Mouse (Mus musculus) kidney, adult 2 months (tissue): ENCODE measurements around the gene Zbtb45. TPM values are rescaled to one million over a fixed set of nuclear protein-coding genes. Genes with fewer than 3 reads are reported as not detected.

Experiments
- DNase-seq: peaks from one replicate; pipeline ENCODE4 v3.0.0; 2021
- H3K27ac ChIP-seq: fragments of 200-500 bp; 2 replicates; pipeline ENCODE4 v1.5.1; 2012; ENCODE audit warnings: low read depth, low read length, control low read depth, inconsistent platforms; ENCODE audit not compliant: insufficient read depth
- H3K27me3 ChIP-seq: fragments of 200-500 bp; replicated peaks from 2 replicates; pipeline ENCODE4 v1.6.1; 2012; ENCODE audit warnings: mild to moderate bottlenecking, moderate library complexity, low read length, inconsistent platforms; ENCODE audit not compliant: control insufficient read depth, insufficient read depth
- H3K36me3 ChIP-seq: fragments of 200-500 bp; 2 replicates; pipeline ENCODE4 v1.6.1; 2012; ENCODE audit warnings: mild to moderate bottlenecking, moderate library complexity, low read length, inconsistent platforms; ENCODE audit not compliant: control insufficient read depth, insufficient read depth
- H3K4me1 ChIP-seq: fragments of 200-500 bp; 2 replicates; pipeline ENCODE4 v1.6.1; 2011; ENCODE audit warnings: low read length; ENCODE audit not compliant: control insufficient read depth, insufficient read depth
- H3K4me3 ChIP-seq: fragments of 200-500 bp; 2 replicates; pipeline ENCODE4 v1.5.1; 2011; ENCODE audit warnings: mild to moderate bottlenecking, low read depth, low read length, control low read depth; ENCODE audit not compliant: insufficient read depth
- CTCF ChIP-seq: fragments of 200-500 bp; conservative IDR thresholded peaks from 2 replicates; pipeline ENCODE4 v1.5.1; 2011; ENCODE audit warnings: low read depth, mild to moderate bottlenecking, control low read depth, low read length, moderate library complexity, mixed read lengths; ENCODE audit not compliant: insufficient read depth, insufficient read length
- POLR2A ChIP-seq: fragments of 200-500 bp; IDR thresholded peaks from one replicate; pipeline ENCODE4 v1.6.1; 2011; ENCODE audit warnings: low read depth, low read length, control low read depth
- WGBS: fragments of 180-500 bp; shearing (Covaris S2); methylation state at CpG from one replicate; pipeline ENCODE4 v1.1.7; 2018; 5-methylcytosine and 5-hydroxymethylcytosine counted together
- polyA plus RNA-seq: library from polyadenylated mRNA; depleted of rRNA; stranded (reverse); fragments of >200 nt; gene quantifications from 2 replicates; pipeline ENCODE4 v1.2.3, GENCODE M21; 2012

Zbtb45 gene
- polyA plus RNA-seq, 1 experiment, result 14.1 TPM

- WGBS, result 72% methylated on average over 57 of the region's 57 CpGs
- TF ChIP-seq POLR2A (no peak), CTCF (no peak)
- Histone ChIP-seq H3K36me3 (no peaks in the 10 kb centered on the region), H3K27me3 (no peaks in the 10 kb centered on the region), H3K4me1 (peaks cover 4% of the 10 kb centered on the region; the same call in 1 of the 2 replicates), H3K4me3 (no peak overlapping the region), H3K27ac (no peak overlapping the region)
- DNase-seq, result no peak
Measured at GRCm38 (mm10) chr7:13007341-13008092, 2.3 kb downstream of the Zbtb45 start.

DNA sequence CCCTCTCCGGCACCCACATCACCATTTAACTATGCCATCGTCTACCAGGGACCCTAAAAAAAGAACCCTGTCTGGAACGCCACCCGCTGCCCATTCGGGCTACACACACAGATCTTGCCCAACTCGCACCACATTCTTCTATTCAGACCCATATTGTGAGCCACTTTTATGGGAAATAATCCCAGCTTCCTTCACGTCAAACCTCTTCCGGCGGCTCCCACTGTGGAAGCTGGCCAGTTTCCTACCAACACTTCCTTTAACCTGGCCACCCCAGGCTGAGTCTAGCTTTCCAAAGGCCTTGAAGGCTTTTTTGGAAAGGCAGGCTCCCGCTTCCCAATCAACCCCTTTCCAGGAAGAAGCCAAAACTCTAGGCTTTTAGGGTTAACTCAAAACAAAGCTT, 3.3 kb downstream of the Zbtb45 start:
- DNase-seq, result peak; percentile 43
- 70% methylated on average over 10 of the region's 10 CpGs for WGBS
- Histone ChIP-seq H3K4me3 (no peak overlapping the region), H3K36me3 (no peaks in the 10 kb centered on the region), H3K27ac (peak overlapping the region; percentile 52), H3K4me1 (peaks cover 4% of the 10 kb centered on the region; the same call in 1 of the 2 replicates), H3K27me3 (no peaks in the 10 kb centered on the region)
- TF ChIP-seq POLR2A (no peak), CTCF (no peak)

GRCm38 (mm10) chr7:13006011-13006410, 3.8 kb downstream of the Zbtb45 start:
- WGBS, result 89% methylated on average over 17 of the region's 17 CpGs
- peaks cover 4% of the 10 kb centered on the region; the same call in 1 of the 2 replicates for H3K4me1 ChIP-seq
- no peaks in the 10 kb centered on the region for H3K36me3 ChIP-seq
- no peaks in the 10 kb centered on the region for H3K27me3 ChIP-seq
- H3K27ac ChIP-seq, result no peak overlapping the region
- H3K4me3 ChIP-seq, result no peak overlapping the region
- DNase-seq, result no peak
- no peak for TF ChIP-seq POLR2A
- no peak for TF ChIP-seq CTCF

DNA sequence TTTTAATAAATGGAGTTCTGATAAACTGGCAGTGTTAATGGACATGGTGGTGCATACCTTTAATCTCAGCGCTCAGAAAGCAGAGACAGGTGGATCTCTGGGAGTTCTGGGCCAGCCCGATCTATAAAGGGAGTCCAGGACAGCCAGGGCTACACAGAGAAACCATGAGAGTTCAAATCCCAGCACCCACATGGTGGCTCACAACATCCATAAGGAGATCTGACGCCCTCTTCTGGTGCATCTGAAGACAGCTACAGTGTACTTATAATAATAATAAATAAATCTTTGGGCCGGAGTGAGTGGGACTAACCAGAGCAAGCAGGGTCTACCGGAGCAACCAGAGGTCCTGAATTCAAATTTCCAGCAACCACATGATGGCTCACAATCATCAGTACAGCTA, 6.5 kb downstream of the Zbtb45 start:
- no peak for DNase-seq
- Histone ChIP-seq H3K4me1 (no peaks in the 10 kb centered on the region), H3K4me3 (no peak overlapping the region), H3K27ac (no peak overlapping the region), H3K27me3 (no peaks in the 10 kb centered on the region), H3K36me3 (no peaks in the 10 kb centered on the region)
- WGBS, result 76% methylated on average over 5 of the region's 5 CpGs
- no peak for TF ChIP-seq POLR2A

DNA sequence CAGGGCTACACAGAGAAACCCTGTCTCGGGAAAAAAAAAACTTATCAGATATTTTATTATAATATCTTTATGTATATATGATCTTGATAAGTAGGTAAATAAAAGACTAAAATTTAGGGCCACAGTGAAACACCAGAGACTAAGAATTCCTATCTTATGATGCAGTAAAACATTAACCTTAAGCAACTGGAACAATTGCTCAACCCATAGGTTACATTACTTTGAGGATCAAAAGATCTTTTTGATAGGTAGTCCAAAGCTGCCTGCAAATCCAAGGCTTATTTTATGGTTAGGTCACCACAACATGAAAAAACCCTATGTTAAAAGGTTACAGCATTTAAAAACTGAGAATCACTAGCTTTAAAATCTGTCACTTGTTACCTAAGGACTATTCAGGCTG, 8.2 kb downstream of the Zbtb45 start:
- H3K36me3 ChIP-seq, result no peaks in the 10 kb centered on the region
- no peaks in the 10 kb centered on the region for H3K27me3 ChIP-seq
- WGBS, result 73% methylated on average over 1 of the region's 1 CpGs
- H3K27ac ChIP-seq, result no peak overlapping the region
- H3K4me1 ChIP-seq, result no peaks in the 10 kb centered on the region
- DNase-seq, result no peak
- no peak for TF ChIP-seq POLR2A
- H3K4me3 ChIP-seq, result no peak overlapping the region

DNA sequence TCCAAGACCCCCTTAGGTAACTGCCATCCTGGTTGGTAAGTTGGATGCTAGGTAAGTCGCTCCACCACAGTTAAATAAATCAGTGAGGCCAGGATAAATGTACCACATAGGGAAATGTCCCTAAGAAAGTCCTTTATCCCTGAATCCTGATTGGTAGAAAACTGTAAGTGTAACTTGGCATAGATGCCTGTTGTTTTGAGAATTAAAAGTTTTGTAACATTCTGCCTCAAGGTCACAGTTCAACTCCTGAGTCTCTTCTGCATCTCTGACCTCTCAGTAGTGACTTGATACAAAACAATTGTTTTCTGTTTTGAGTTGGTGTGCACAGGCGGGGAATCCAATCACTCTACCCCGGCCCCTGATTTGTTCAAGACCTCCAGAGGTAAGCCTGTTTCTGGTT, 11.0 kb downstream of the Zbtb45 start, which contains the start of gene Trim28:
Gene Trim28 (plus strand): TSS at position 264 of the 400 bp plus-strand sequence.
- Histone ChIP-seq H3K4me3 (no peak within 1 kb of the TSS), H3K27ac (no peak within 1 kb of the TSS), H3K36me3 (no peaks in the 10 kb centered on the region), H3K27me3 (no peaks in the 10 kb centered on the region), H3K4me1 (no peaks in the 10 kb centered on the region)
- no peak for TF ChIP-seq POLR2A
- TF ChIP-seq CTCF, result no peak
- no peak for DNase-seq
- WGBS, result 89% methylated on average over 3 of the region's 3 CpGs

- no peak for DNase-seq
- Histone ChIP-seq H3K27me3 (no peaks in the 10 kb centered on the region), H3K4me3 (no peak within 1 kb of the TSS), H3K36me3 (no peaks in the 10 kb centered on the region), H3K4me1 (no peaks in the 10 kb centered on the region), H3K27ac (no peak within 1 kb of the TSS)
- no peak for TF ChIP-seq CTCF
- no peak for TF ChIP-seq POLR2A
- 67% methylated on average over 5 of the region's 5 CpGs for WGBS
Measured at GRCm38 (mm10) chr7:12998053-12998452, 11.8 kb downstream of the Zbtb45 start, which contains the start of gene Slc27a5. TSS of gene Slc27a5 (minus strand) at chr7:12998192.

DNA sequence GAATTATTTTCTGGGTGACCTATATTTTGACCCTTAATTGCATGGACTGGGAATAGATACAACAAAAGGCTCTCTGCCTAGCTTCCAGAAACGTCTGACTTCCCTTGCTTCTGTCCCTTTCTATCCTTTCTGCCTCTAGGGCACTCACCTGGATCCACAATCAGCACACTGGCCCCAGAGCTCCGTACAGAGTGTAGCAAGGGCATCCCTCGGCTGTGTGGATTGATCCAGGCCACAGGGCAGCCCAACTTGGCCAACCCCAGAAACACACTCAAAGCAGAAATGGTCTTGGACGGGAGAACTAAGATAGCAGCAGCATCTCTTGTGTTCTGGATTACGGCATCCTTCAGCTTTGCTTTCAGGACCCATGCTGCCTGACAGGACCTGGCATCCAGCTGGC, 12.6 kb downstream of the Zbtb45 start:
- 75% methylated on average over 5 of the region's 5 CpGs for WGBS
- Histone ChIP-seq H3K4me3 (no peak overlapping the region), H3K4me1 (no peaks in the 10 kb centered on the region), H3K27me3 (no peaks in the 10 kb centered on the region), H3K36me3 (no peaks in the 10 kb centered on the region), H3K27ac (no peak overlapping the region)
- DNase-seq, result no peak
- no peak for TF ChIP-seq CTCF
- TF ChIP-seq POLR2A, result no peak
